Mouse (Mus musculus) limb, embryonic 15.5 days (tissue): ENCODE results near the gene Timm17b. TPM values are rescaled to one million over a fixed set of nuclear protein-coding genes. Genes with fewer than 3 reads are reported as not detected.

Source experiments
- polyA plus RNA-seq: library from polyadenylated mRNA; unstranded; fragments of >200 nt; fragmentation: Nextera tagmentation; extraction: Ambion mirVana; gene quantifications from 2 replicates; pipeline ENCODE4 v1.2.1, GENCODE M21; 2015

Gene Timm17b
- polyA plus RNA-seq, 1 experiment from 2014 or later: 157 TPM

Other genes with a start within 250 kb of the Timm17b start
- gene Prickle3, start 242.1 kb upstream of the Timm17b start, polyA plus RNA-seq: 17.7 and 18.1 TPM in 2 replicates
- 205 and 217 TPM in 2 replicates for gene Plp2, start 228.0 kb upstream of the Timm17b start, polyA plus RNA-seq
- gene Magix, start 218.1 kb upstream of the Timm17b start, polyA plus RNA-seq: 0.47 and 1.1 TPM in 2 replicates
- gene Gpkow, start 202.2 kb upstream of the Timm17b start, polyA plus RNA-seq: 36.6 and 40.3 TPM in 2 replicates
- 39.2 and 41.0 TPM in 2 replicates for gene Wdr45, start 185.0 kb upstream of the Timm17b start, polyA plus RNA-seq
- gene Gm45208, start 177.1 kb upstream of the Timm17b start, polyA plus RNA-seq: 0.20 TPM in 1 of 2 replicates, not detected in the other
- gene Praf2, start 170.9 kb upstream of the Timm17b start, polyA plus RNA-seq: 80.8 and 86.1 TPM in 2 replicates
- gene Ccdc120, start 148.5 kb upstream of the Timm17b start, polyA plus RNA-seq: 14.9 and 21.8 TPM in 2 replicates
- gene Tfe3, start 136.8 kb upstream of the Timm17b start, polyA plus RNA-seq: 30.5 and 31.9 TPM in 2 replicates
- 37.8 and 40.3 TPM in 2 replicates for gene Gripap1, start 109.6 kb upstream of the Timm17b start, polyA plus RNA-seq
- gene Kcnd1, start 77.1 kb upstream of the Timm17b start, polyA plus RNA-seq: 1.3 TPM in 2 replicates
- 35.9 and 43.7 TPM in 2 replicates for gene Otud5, start 58.0 kb upstream of the Timm17b start, polyA plus RNA-seq
- gene Pim2, start 21.1 kb upstream of the Timm17b start, polyA plus RNA-seq: 4.8 and 5.1 TPM in 2 replicates
- 64.5 and 70.0 TPM in 2 replicates for gene Slc35a2, start 15.3 kb upstream of the Timm17b start, polyA plus RNA-seq
- 117 and 124 TPM in 2 replicates for gene Pqbp1, start 88 bp upstream of the Timm17b start, polyA plus RNA-seq
- not detected in 2 replicates for gene Gm10491, start 8.5 kb downstream of the Timm17b start, polyA plus RNA-seq
- gene Gm10490, start 10.2 kb downstream of the Timm17b start, polyA plus RNA-seq: not detected in 2 replicates
- gene Pcsk1n, start 20.5 kb downstream of the Timm17b start, polyA plus RNA-seq: 0.63 and 1.2 TPM in 2 replicates
- not detected in 2 replicates for gene Eras, start 29.2 kb downstream of the Timm17b start, polyA plus RNA-seq
- gene Hdac6, start 48.5 kb downstream of the Timm17b start, polyA plus RNA-seq: 25.3 and 27.0 TPM in 2 replicates
- gene Gata1, start 78.7 kb downstream of the Timm17b start, polyA plus RNA-seq: 2.1 and 2.9 TPM in 2 replicates
- not detected in 2 replicates for gene Glod5, start 119.1 kb downstream of the Timm17b start, polyA plus RNA-seq
- gene Suv39h1, start 175.4 kb downstream of the Timm17b start, polyA plus RNA-seq: 47.3 and 48.7 TPM in 2 replicates
- 0.97 and 1.00 TPM in 2 replicates for gene Was, start 191.1 kb downstream of the Timm17b start, polyA plus RNA-seq
- 20.3 and 21.3 TPM in 2 replicates for gene Wdr13, start 233.5 kb downstream of the Timm17b start, polyA plus RNA-seq
- gene Rbm3, start 246.5 kb downstream of the Timm17b start, polyA plus RNA-seq: 401 and 409 TPM in 2 replicates